Mouse (Mus musculus) intestine, embryonic 15.5 days (tissue): ENCODE results near the gene Ajap1. TPM values are rescaled to one million over a fixed set of nuclear protein-coding genes. Genes with fewer than 3 reads are reported as not detected.

Experiments
- ATAC-seq: fragments of 200-750 bp; cut with Nextera tagmentation; 2 replicates; pipeline ENCODE4 v1.8.0; 2017; ENCODE audit warnings: moderate TSS enrichment, moderate library complexity
- H3K27ac ChIP-seq: fragments of 300-500 bp; sonication (generic); 2 replicates; pipeline ENCODE4 v1.5.1; 2015; ENCODE audit warnings: mild to moderate bottlenecking, inconsistent platforms
- H3K27me3 ChIP-seq: fragments of 300-500 bp; sonication (generic); replicated peaks from 2 replicates; pipeline ENCODE4 v1.6.1; 2015; ENCODE audit warnings: inconsistent platforms
- H3K36me3 ChIP-seq: fragments of 300-500 bp; sonication (generic); 2 replicates; pipeline ENCODE4 v1.6.1; 2015; ENCODE audit warnings: inconsistent platforms
- H3K4me1 ChIP-seq: fragments of 300-500 bp; sonication (generic); replicated peaks from 2 replicates; pipeline ENCODE4 v1.6.1; 2015; ENCODE audit warnings: inconsistent platforms
- H3K4me2 ChIP-seq: fragments of 300-500 bp; sonication (generic); replicated peaks from 2 replicates; pipeline ENCODE4 v1.6.1; 2015; ENCODE audit warnings: mild to moderate bottlenecking, inconsistent platforms
- H3K4me3 ChIP-seq: fragments of 300-500 bp; sonication (generic); replicated peaks from 2 replicates; pipeline ENCODE4 v1.5.1; 2015; ENCODE audit warnings: inconsistent platforms
- H3K9ac ChIP-seq: fragments of 300-500 bp; sonication (generic); 2 replicates; pipeline ENCODE4 v1.6.1; 2015; ENCODE audit warnings: inconsistent platforms
- H3K9me3 ChIP-seq: fragments of 300-500 bp; sonication (generic); 2 replicates; pipeline ENCODE4 v1.6.1; 2016; ENCODE audit warnings: inconsistent platforms
- WGBS: fragments of 180-500 bp; shearing (Covaris S2); methylation state at CpG from one replicate; pipeline ENCODE4 v1.1.7; 2015; 5-methylcytosine and 5-hydroxymethylcytosine counted together
- polyA plus RNA-seq: library from polyadenylated mRNA; unstranded; fragments of >200 nt; fragmentation: Nextera tagmentation; extraction: Ambion mirVana; gene quantifications from 2 replicates; pipeline ENCODE4 v1.2.1, GENCODE M21; 2015

Ajap1 gene
- polyA plus RNA-seq, 1 experiment from 2014 or later: 0.73 TPM

GRCm38 (mm10) chr4:153380885-153381284 lies 101.7 kb downstream of the Ajap1 start:
- no peak overlapping the region for H3K4me2 ChIP-seq
- no peaks in the 10 kb centered on the region for H3K27me3 ChIP-seq
- no peak overlapping the region for H3K4me3 ChIP-seq
- WGBS: 73% methylated on average over 10 of the region's 10 CpGs
- H3K36me3 ChIP-seq: no peaks in the 10 kb centered on the region
- H3K4me1 ChIP-seq: 0 out of 2 replicates have a peak, but pooled peaks cover 2% of the 10 kb centered on the region
- H3K9me3 ChIP-seq: no peaks in the 10 kb centered on the region
- no peak overlapping the region for H3K9ac ChIP-seq
- H3K27ac ChIP-seq: no peak overlapping the region
- ATAC-seq: no peak

- no peak for ATAC-seq
- H3K4me1 ChIP-seq: 0 out of 2 replicates have a peak, but pooled peaks cover 2% of the 10 kb centered on the region
Observed at GRCm38 (mm10) chr4:153377981-153378380, 104.6 kb downstream of the Ajap1 start.

GRCm38 (mm10) chr4:153374233-153374632 lies 108.4 kb downstream of the Ajap1 start:
- H3K27ac ChIP-seq: no peak overlapping the region
- H3K27me3 ChIP-seq: no peaks in the 10 kb centered on the region; the same call in 1 of the 2 replicates
- 0 out of 2 replicates have a peak, but pooled peaks cover 2% of the 10 kb centered on the region for H3K4me1 ChIP-seq
- H3K9ac ChIP-seq: no peak overlapping the region
- WGBS: 80% methylated on average over 6 of the region's 6 CpGs
- H3K4me2 ChIP-seq: no peak overlapping the region
- H3K4me3 ChIP-seq: no peak overlapping the region
- ATAC-seq: no peak
- H3K9me3 ChIP-seq: no peaks in the 10 kb centered on the region
- H3K36me3 ChIP-seq: no peaks in the 10 kb centered on the region

More at GRCm38 (mm10) chr4:153377981-153378380, 104.6 kb downstream of the Ajap1 start:
- no peaks in the 10 kb centered on the region for H3K9me3 ChIP-seq
- H3K9ac ChIP-seq: no peak overlapping the region
- H3K27ac ChIP-seq: no peak overlapping the region
- H3K4me3 ChIP-seq: no peak overlapping the region
- H3K4me2 ChIP-seq: no peak overlapping the region
- no peaks in the 10 kb centered on the region for H3K27me3 ChIP-seq
- WGBS: 21% methylated on average over 6 of the region's 6 CpGs
- no peaks in the 10 kb centered on the region for H3K36me3 ChIP-seq

- 92% methylated on average over 14 of the region's 14 CpGs for WGBS
- Histone ChIP-seq H3K36me3 (no peaks in the 10 kb centered on the region), H3K9me3 (no peaks in the 10 kb centered on the region), H3K27ac (no peak overlapping the region), H3K9ac (no peak overlapping the region), H3K4me1 (0 out of 2 replicates have a peak, but pooled peaks cover 2% of the 10 kb centered on the region), H3K27me3 (no peaks in the 10 kb centered on the region; the same call in 1 of the 2 replicates), H3K4me2 (no peak overlapping the region), H3K4me3 (no peak overlapping the region)
- ATAC-seq: no peak
Observed at GRCm38 (mm10) chr4:153373125-153373524, 109.5 kb downstream of the Ajap1 start.

GRCm38 (mm10) chr4:153368620-153369159 lies 113.9 kb downstream of the Ajap1 start:
- Histone ChIP-seq H3K9ac (no peak overlapping the region), H3K27me3 (no peaks in the 10 kb centered on the region; the same call in 1 of the 2 replicates), H3K36me3 (no peaks in the 10 kb centered on the region), H3K4me1 (no peaks in the 10 kb centered on the region), H3K4me3 (no peak overlapping the region), H3K9me3 (no peaks in the 10 kb centered on the region), H3K4me2 (no peak overlapping the region), H3K27ac (no peak overlapping the region)
- WGBS: 42% methylated on average over 10 of the region's 10 CpGs
- no peak for ATAC-seq

GRCm38 (mm10) chr4:153360868-153361545 lies 121.6 kb downstream of the Ajap1 start:
- Histone ChIP-seq H3K4me1 (no peaks in the 10 kb centered on the region), H3K4me3 (no peak overlapping the region), H3K27ac (no peak overlapping the region), H3K9me3 (no peaks in the 10 kb centered on the region), H3K4me2 (no peak overlapping the region), H3K9ac (no peak overlapping the region), H3K36me3 (no peaks in the 10 kb centered on the region), H3K27me3 (no peaks in the 10 kb centered on the region)
- no peak for ATAC-seq
- 43% methylated on average over 13 of the region's 13 CpGs for WGBS

GRCm38 (mm10) chr4:153358243-153358550 lies 124.4 kb downstream of the Ajap1 start:
- Histone ChIP-seq H3K27ac (no peak overlapping the region), H3K4me2 (no peak overlapping the region), H3K36me3 (no peaks in the 10 kb centered on the region), H3K27me3 (no peaks in the 10 kb centered on the region), H3K9ac (no peak overlapping the region), H3K9me3 (no peaks in the 10 kb centered on the region), H3K4me1 (no peaks in the 10 kb centered on the region), H3K4me3 (no peak overlapping the region)
- ATAC-seq: no peak
- 55% methylated on average over 7 of the region's 7 CpGs for WGBS

GRCm38 (mm10) chr4:153357539-153358242 lies 124.9 kb downstream of the Ajap1 start:
- H3K27ac ChIP-seq: no peak overlapping the region
- H3K4me3 ChIP-seq: no peak overlapping the region
- ATAC-seq: no peak
- H3K36me3 ChIP-seq: no peaks in the 10 kb centered on the region
- 36% methylated on average over 9 of the region's 9 CpGs for WGBS
- H3K9me3 ChIP-seq: no peaks in the 10 kb centered on the region
- no peaks in the 10 kb centered on the region for H3K4me1 ChIP-seq
- no peak overlapping the region for H3K4me2 ChIP-seq
- H3K9ac ChIP-seq: no peak overlapping the region
- no peaks in the 10 kb centered on the region for H3K27me3 ChIP-seq

- Histone ChIP-seq H3K9me3 (no peaks in the 10 kb centered on the region), H3K27me3 (no peaks in the 10 kb centered on the region), H3K4me2 (no peak overlapping the region), H3K9ac (no peak overlapping the region), H3K4me1 (no peaks in the 10 kb centered on the region), H3K27ac (no peak overlapping the region), H3K36me3 (no peaks in the 10 kb centered on the region), H3K4me3 (no peak overlapping the region)
- ATAC-seq: no peak
- 89% methylated on average over 4 of the region's 4 CpGs for WGBS
Observed at GRCm38 (mm10) chr4:153356236-153356635, 126.4 kb downstream of the Ajap1 start.

GRCm38 (mm10) chr4:153344999-153345398 lies 137.6 kb downstream of the Ajap1 start:
- no peaks in the 10 kb centered on the region for H3K36me3 ChIP-seq
- no peaks in the 10 kb centered on the region for H3K27me3 ChIP-seq
- no peak overlapping the region for H3K27ac ChIP-seq
- H3K4me1 ChIP-seq: no peaks in the 10 kb centered on the region
- no peak for ATAC-seq
- no peak overlapping the region for H3K4me2 ChIP-seq
- H3K9ac ChIP-seq: no peak overlapping the region
- no peaks in the 10 kb centered on the region for H3K9me3 ChIP-seq
- WGBS: 96% methylated on average over 3 of the region's 3 CpGs
- H3K4me3 ChIP-seq: no peak overlapping the region

- Histone ChIP-seq H3K27me3 (no peaks in the 10 kb centered on the region), H3K27ac (no peak overlapping the region), H3K9ac (no peak overlapping the region), H3K9me3 (no peaks in the 10 kb centered on the region), H3K36me3 (no peaks in the 10 kb centered on the region), H3K4me3 (no peak overlapping the region), H3K4me2 (no peak overlapping the region), H3K4me1 (no peaks in the 10 kb centered on the region)
- no peak for ATAC-seq
Observed at GRCm38 (mm10) chr4:153340887-153341286, 141.7 kb downstream of the Ajap1 start.

GRCm38 (mm10) chr4:153335301-153335799 lies 147.3 kb downstream of the Ajap1 start:
- H3K27ac ChIP-seq: no peak overlapping the region
- H3K27me3 ChIP-seq: no peaks in the 10 kb centered on the region
- ATAC-seq: no peak
- WGBS: 79% methylated on average over 15 of the region's 15 CpGs
- no peak overlapping the region for H3K9ac ChIP-seq
- H3K4me1 ChIP-seq: no peaks in the 10 kb centered on the region
- no peak overlapping the region for H3K4me3 ChIP-seq
- no peaks in the 10 kb centered on the region for H3K9me3 ChIP-seq
- H3K4me2 ChIP-seq: no peak overlapping the region
- H3K36me3 ChIP-seq: no peaks in the 10 kb centered on the region
